Mouse (Mus musculus) heart, postnatal 0 days (tissue): ENCODE measurements around the gene Cyp2c70.

Experiments used
- CTCF ChIP-seq: IDR thresholded peaks from 2 replicates; pipeline ENCODE4 v1.5.1; 2016; ENCODE audit warnings: antibody characterized with exemption, control low read depth, low read depth
- EP300 ChIP-seq: IDR thresholded peaks from 2 replicates; pipeline ENCODE4 v1.6.1; 2016; ENCODE audit warnings: antibody characterized with exemption, low read depth

- no peak for TF ChIP-seq CTCF
- no peak for TF ChIP-seq EP300
Observed at GRCm38 (mm10) chr19:40232560-40232959, 45.4 kb upstream of the Cyp2c70 start.
